Mouse (Mus musculus) A20 (cell line): Measurements from ENCODE around the gene Supt3.

Experiments
- DNase-seq: peaks from one replicate; pipeline ENCODE4 v3.0.0-alpha.2; 2011; ENCODE audit warnings: low read depth, low spot score

The Supt3 gene

DNA sequence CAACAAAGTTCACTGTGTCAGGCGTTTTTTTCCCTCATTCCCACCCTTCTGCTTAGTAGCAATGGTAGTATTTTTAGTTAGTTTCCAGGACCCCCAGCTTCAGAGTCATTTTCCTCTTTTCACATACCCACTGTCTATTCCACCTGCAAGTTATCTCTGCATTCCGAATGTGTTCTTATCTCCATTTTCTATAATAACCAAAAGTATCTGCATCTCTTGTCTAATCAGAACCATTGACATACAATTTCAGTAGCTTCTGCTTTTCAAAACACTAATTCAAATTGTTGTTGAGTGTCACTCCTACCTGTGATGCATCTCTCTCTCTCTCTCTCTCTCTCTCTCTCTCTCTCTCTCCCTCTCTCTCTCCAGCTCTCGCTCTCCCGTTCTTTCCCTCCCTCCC, 3.4 kb downstream of the Supt3 start:
- no peak for DNase-seq

DNA sequence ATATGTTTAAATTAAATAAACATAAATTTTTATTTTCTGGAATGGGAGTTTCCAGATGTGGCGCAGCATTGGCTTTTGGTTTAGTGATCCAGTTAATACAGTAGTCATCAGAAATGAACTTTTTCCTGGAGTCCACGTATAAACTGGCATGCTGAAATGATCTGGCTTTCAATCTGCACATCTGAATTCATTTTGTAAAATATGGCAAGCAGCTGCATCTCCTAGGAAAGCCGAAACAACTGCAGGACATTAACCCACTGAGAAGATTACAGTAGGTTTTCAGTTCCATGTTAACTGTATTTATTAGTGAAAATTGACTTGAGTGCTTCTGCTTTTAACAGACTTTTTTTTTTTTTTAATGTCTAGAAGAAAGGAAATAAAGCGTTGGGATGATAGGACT, 5.4 kb downstream of the Supt3 start:
- DNase-seq: no peak

DNA sequence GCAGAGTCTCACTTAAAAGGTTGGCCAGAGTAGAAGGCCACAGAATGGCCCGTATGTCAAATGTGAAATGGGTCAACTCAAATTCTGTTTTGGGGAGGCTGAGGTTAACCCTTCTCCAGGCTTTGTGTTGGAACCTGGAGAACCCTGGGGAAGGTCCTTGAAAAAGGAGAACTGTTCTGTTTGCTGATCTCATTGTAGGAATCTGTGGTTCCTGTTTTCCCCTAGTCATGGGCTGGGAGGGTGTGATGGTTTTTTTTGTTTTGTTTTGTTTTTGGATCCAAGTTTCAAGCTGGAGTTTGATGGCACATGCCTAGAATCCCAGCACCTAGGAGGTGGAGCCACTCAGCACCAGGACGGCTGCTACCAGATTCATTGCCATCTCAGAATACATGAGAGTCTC, 6.2 kb downstream of the Supt3 start:
- peak; percentile 4 for DNase-seq

DNA sequence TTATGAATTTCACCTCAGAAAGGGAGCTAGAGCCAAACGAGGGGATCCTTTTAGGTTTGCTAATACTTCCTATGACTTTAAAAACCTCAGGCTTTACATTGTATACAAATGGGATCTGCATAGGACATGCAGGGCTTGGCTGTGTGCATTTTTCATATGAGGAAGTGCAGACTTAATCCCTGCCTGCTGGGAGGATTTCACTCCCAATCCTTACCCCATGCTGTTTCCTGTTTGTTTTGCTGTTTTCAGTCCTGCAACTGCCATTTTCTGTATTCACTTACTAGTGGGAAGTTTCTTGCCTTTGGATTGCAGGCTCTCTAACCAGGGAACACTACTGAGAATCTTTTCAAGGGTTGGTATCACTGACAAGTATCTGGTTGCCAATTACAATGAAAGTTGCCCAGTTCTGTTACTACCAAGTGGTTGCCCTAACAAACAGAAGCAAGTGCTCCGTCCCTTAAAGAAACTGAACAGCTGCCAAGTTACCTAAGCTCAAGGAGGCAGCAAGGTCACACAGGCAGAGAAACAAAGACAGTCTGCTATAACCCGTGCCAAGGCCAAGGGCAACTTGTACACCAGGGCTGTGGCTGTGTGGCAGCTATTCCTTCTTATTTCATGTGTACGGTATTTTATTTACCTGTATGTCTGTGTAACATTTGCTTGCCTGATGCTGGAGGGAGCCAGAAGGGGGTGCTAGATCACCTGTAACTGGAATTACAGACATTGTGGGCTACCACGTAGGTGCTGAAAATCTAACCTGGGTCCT, 12.2 kb downstream of the Supt3 start:
- DNase-seq: peak; percentile 26

DNA sequence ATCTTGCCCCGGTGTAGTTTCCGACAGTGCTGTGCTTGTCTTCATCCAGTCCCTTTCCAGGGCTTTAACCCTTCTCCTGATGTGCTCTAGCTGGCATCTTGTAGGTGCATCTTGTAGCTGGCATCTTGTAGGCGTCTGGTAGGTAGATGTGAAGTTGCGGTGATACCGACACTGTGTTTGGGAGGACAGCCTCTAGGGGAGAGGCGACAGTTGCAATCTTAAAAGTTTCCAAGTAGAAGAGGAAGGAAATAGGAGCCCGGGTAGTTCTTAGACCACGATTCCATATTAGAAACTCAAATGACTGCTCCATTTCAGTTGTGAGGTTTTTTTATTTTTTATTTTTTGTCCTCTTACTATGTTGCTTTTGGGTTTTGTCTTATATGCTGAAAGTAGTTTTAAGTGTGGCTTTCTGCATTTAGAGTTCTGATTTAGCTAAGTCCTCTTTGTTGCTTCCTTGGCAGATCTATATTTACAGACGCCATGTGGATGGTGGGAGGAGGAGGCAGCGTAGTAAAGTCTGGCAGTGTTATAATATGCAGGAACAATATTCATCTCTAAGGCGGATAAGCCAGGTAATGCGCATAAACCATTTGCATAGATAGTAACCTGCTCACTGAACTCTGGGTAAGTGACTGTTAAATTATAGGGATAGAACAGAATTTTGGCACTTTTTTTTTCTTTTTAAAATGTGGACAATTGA, 15.4 kb downstream of the Supt3 start:
- no peak for DNase-seq

DNA sequence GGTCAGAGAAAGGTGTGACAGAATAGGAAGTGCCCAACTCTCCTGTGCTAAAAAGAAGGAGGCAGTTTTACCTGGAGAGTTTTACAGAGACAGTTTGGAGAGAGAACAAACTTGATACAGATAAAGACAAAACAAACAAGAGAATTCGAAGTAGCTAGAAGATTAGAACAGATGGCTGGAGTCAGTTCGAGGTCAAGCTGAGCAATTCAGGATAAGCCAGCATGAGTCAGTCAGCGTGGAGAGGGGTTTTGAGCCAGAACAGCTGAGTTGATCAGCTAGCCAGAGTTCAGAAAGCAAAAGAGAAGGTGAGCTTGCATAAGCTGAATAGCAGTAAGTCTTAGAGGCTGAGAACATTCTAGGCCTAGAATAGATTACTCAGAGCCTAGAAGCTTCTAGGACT, 20.4 kb downstream of the Supt3 start:
- DNase-seq: no peak

DNA sequence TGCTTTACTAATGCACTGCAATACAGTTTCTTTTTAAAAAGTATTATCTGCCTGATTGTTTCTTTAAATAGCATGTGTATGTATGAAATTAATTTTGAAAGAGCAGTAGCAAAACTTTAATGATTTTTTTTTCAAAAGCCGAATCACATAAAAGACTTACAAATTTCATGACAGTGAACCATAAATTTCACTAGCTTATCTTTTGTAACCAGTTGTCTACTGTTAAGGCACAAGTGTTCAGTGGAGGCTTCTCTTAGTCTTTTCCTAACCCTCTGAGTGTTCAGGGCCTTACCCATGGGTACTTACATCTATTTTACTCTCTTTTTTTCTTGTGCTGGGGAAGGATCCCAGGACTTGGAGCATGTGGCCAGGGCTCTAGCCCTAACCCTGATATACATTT, 30.1 kb downstream of the Supt3 start:
- DNase-seq: no peak

DNA sequence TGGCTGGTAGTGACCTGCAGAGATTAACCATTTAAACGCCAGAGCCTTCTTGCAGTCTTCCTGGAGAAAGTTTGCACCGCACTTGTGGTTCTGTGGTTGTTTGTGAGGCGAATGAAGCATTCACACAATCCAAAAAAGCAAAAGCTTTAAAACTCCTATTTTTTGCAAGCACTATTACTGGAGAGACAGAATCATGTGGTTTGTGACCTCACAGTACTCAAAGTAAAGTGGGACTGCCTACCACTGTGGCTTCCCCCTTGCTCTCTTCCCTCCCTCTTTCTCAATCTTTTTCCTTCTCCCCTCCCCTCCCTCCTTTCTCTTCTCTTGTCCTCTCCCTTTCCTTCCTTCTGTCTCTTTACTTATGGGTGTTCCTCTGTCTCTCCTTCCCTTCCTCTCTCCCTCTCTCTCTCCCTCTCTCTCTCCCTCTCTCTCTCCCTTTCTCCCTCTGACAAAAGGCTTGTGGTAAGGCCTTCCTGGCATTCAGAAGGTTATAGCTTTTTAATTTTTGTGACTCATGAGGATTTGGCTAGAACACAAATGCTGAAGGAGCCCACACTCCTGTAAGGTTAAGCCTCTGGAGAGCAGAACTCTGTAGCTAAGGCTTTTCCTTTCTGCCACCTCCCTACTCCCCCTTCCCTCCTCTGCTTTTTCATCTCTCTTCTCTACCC, 37.7 kb downstream of the Supt3 start, which contains the start of gene Runx2:
Gene Runx2, minus strand, starts transcription at position 290 of the 668 bp plus-strand sequence.
- DNase-seq: no peak

DNA sequence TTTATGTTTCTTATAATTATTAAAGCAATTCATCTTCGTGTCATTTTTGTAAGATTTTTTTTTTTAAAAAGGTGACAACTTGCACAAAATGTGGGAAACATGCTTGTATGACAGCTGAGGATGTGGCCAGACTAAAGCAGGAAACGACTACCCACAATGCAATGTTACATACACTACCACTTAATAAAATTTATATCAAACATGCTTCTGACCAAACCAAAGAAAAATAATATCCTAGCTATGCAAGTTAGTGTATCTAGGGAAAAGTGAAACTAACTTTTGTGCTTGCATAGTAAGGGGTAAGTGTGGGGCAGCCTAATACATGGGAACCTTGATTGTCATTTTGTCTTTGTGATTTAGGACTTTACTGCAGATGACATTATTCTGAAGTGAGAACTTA, 41.9 kb downstream of the Supt3 start:
- DNase-seq: no peak

DNA sequence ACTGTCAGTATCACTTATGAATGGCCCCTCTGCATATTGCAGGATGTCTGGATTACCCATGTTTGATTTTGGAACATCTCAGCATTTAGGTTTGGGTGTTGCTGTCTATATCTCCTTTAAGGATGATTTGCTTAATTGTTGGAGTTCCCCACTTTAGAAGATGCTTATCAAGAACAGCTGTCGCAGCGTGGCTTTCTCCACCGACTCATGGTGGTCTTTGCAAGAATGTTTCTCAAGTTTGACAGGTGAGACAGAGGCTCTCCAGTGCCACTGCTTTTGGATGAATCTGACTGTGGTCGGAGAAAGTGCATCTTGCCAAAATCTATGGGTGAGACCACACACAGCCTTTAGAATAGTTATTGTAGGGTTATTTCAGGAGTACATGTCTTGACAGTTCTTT, 42.9 kb downstream of the Supt3 start:
- no peak for DNase-seq

DNA sequence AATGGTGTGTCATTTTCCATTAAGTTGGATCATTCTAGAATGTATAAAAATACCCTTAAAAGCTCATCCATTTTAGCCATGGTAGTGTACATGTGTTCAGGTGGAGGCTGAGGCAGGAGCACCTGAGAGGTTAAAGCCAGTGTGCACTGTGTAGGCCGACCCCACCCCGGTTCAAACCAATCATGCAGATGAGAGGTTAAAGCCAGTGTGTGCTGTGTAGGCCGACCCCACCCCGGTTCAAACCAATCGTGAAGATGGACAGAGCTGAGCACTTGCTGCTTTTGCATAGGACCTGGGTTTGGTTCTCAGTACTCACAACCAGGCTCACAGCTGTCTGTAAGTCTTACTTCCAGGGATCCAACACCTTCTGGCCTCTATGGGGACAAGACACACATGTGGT, 45.0 kb downstream of the Supt3 start:
- DNase-seq: no peak

DNA sequence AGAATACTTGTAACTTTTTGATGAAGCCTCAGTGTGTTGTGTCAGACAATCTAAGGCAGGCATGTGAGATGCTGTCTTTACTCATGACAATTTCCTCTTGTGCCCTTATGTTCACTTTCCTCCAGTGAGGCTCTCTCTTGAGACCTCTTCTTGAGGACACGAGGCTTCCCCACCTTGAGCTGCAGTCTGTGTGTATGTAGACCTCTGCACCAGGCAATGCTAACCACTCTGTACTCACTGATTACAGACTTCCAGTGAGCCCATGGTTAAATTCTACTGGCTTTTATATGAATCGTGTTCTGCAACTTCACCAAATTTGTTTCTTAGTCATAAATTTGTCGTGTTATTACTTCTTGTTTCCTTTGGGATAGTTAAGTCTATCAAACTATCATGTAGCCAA, 50.2 kb downstream of the Supt3 start:
- no peak for DNase-seq

DNA sequence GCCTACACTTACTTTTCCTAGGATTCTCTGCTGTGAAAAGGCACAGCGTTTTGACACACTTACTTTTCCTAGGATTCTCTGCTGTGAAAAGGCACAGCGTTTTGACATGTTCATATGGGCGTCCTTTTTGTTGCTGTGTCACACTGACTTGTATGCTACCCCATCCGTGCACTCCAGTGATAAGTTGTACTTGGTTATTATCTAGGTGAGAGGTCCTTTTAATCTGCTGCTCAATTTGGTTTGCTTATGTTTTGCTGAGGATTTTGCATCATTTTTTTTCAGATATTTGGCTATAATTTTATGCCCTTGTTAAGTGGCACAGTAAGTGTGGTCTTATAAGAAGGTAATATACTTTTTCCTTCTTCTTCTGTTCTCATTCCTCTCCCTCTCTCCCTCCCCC, 51.0 kb downstream of the Supt3 start:
- no peak for DNase-seq

DNA sequence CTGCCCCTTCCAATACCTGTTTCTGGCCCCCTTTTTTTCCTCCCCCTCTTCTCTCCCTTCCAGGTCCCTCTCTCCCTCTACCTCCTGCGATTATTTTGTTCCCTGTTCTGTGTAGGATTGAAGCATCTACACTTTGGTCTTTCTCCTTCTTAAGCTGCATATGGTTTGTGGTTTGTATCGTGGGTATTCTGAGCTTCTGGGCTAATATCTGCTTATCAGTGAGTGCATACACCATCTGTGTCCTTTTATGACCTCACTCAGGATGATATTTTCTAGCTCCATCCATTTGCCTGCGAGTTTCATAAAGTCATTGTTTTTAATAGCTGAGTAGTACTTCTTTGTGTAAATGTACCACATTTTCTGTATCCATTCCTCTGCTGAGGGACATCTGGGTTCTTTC, 52.6 kb downstream of the Supt3 start:
- DNase-seq: no peak

DNA sequence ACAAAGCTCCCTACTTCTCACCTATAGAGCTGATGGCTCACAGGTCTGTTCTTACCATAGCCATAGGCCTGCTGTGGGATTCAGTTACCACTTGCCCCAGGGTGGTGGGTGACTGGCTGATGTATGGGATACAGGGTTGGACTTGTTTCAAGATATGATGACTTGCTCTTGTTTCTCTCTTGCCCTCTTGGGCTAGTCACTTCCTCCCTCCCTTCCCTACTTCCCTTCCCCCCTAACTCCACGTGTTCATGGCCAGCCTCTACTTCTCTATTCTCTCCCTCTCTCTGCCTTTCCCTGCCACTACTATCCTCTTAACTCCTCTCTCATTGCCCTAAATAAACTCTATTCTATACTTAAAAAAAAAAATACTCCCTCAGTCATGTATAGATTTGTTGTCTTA, 54.2 kb downstream of the Supt3 start:
- no peak for DNase-seq

DNA sequence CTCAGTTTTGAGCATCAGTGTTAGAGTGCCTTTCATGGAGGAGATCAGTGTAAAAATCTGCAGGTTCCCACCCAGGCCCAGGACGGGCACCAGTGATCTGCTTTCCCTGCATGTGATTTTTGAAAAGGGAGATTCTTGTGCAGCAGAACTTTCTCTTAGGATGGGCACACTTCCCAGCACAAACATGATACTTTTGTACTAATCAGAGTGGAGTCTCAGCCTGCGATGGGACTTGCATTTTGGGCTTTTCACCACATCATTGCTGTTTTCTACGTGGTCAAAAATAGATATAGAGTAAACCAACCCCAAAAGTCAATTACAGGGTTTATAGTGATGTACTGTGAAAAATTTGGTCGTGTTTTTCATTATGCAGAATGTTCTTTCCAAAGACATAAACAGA, 65.2 kb downstream of the Supt3 start:
- no peak for DNase-seq

DNA sequence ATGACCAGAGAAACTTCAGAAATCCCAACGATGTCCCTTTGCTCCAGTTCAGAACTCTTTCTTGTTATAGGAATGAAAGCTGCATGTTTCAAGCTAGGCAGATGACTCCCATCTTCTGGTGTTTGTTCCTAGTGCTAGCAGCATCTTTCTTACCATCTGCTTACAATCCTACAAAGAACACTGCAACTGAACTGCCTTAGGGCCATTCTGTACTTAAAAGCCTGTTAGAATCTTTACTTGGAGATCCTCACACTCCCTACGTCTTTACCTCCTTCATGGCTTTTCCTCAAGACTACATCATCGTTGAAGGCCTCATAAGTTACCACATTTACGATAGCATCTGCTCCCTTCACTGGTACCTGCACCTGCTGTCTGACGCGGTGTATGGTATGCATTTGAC, 86.2 kb downstream of the Supt3 start:
- DNase-seq: no peak

DNA sequence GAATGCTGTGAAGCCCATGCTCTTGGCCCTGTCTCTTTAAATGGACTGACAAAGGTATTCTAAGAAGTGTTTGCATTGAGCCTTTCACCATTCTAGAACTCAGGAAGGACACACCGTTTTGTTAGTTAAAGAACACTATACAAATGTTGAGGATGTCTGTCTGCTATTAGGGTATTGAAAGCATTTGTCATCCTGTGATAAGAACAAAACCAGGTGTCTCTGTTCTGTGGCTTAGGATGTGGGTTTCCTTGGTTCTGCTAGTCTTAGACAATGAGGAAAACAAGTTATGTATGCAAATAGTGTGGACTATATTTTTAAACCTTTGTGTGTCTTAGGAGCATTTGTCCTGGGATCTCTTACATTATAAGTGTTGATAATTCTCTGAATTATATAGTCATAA, 116.6 kb downstream of the Supt3 start:
- DNase-seq: peak; percentile 15

DNA sequence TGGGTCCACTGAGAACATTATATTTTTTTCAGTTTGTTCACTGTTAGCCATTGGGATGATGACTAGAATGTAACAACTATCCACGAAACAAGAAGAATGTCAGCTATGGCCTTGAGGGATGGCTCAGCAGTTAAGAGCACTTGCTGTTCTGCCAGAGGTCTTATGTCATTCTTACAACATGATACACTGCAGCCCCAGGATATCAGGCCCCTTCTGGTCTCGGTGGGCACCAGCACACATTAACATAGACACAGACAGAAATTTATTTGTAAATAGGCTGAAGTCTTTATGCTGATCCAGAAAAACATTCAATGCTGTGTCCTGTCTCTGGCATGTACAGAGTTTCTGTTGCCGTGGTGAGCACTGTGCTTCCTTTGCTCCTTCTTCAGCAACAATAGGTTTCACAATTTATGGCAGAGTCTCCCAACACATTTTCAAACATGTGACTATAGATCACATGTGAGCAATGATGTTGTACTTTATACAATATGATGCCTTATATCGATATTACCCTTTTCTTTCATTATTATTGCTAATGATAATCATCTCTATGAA, 166.7 kb downstream of the Supt3 start:
- DNase-seq: no peak

DNA sequence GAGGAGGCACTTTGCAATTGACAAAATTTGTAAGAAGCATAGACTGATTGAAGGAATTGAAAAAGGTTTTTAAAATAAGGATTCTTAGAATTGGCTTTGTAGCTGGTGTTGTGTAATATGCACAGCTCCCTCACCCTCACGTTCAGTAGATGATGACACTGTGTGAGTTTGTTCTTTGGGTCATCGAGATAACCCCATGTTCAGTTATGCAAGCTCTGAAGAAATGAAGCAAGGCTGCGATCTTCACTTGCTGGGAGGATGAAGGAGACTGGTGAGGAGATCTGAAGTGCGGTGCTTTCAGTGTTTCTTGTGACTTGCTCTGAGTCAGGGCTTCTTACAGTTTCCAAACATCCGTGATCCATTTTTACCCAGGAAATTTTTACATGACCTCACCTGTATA, 168.4 kb downstream of the Supt3 start:
- DNase-seq: no peak

DNA sequence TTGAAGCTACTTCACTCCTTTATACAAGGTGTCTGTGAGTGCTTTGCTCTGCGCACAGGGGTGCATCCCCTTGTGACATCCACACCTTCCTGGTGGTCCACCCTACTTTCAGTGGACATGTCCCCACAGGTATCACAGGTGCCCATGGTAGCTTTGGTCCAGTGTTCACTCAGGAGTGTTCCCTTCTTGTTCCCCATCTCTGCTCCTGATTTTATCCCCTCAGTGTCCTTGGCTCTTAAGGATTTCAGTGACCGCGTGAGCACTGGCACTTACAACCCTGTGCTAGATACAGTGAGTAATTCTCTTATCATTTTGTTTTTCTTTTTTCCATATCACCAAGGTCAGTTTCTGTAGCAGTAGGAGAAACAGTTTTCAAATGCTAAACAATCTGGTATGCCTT, 171.4 kb downstream of the Supt3 start:
- DNase-seq: no peak

DNA sequence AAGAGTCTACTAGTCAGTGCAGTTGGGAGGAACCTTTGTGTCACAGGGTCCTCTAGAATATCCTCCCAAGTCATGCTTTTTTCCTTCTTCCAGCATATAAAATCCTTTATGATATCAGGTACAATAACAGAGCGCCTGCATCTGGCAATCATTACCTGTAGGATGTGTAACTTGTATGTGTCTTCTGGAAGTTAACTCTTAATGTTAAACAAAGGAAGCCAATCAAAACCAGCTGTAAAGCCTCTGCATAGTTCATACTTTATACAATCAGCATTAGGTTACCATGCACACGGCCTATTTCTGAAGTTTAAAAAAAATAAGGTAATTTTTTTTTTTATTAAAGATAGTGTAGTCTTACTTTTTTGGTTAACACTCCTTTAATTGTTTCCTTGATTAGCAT, 179.7 kb downstream of the Supt3 start:
- no peak for DNase-seq
